Mouse (Mus musculus): ENCODE data around the gene Gpr137.

The Gpr137 gene

GRCm38 (mm10) chr19:6940396-6941351 lies 1.6 kb downstream of the Gpr137 start:
- no peak for DNase-seq

GRCm38 (mm10) chr19:6939106-6940002 lies 2.9 kb downstream of the Gpr137 start:
- DNase-seq = no peak

DNA sequence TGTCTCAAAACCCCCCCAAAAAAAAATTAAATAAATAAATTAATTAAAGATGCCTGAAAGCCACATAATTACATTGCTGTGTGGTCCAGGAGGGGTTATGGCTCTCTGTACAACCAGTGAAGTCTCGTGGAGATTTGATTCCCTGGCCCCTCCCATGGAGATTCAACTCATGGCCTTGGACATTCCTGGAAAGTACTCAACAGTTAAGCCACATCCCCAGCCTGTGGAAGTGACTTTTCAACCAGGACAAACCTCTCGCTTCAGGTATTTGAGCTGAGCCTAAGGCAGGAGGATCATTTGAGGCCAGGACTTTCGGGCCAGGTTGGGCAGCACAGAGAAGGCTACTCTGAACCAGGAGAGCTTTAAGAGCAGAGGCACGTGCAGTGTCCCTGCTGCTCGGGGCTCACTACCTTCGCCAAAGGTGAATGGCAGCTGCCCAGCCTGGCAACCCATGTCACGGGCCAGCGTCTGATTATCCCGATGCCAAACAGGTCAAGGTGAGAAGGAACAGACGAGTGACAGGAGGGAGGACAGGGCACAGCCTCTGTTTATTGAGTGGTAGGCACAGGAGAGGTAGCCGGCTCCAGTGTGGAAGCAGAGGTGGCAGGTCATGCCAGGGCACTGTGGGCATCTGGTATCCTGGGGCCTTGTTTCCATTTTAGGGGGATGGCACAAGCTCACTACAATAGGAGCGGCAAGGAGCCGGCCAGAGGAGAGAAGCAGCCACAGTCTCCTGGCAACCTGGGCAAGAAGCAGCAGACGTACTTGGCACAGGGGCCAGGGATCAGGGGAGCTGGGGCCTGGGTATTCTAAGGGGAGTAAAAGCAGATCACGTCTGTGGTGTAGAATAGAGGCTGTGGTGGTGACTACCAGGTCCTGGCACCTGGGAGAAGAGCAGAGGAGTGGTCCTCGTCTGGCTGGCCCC lies 4.5 kb downstream of the Gpr137 start:
- DNase-seq = no peak

GRCm38 (mm10) chr19:6936299-6936698 lies 6.0 kb downstream of the Gpr137 start:
- peak; percentile 58 for DNase-seq

DNA sequence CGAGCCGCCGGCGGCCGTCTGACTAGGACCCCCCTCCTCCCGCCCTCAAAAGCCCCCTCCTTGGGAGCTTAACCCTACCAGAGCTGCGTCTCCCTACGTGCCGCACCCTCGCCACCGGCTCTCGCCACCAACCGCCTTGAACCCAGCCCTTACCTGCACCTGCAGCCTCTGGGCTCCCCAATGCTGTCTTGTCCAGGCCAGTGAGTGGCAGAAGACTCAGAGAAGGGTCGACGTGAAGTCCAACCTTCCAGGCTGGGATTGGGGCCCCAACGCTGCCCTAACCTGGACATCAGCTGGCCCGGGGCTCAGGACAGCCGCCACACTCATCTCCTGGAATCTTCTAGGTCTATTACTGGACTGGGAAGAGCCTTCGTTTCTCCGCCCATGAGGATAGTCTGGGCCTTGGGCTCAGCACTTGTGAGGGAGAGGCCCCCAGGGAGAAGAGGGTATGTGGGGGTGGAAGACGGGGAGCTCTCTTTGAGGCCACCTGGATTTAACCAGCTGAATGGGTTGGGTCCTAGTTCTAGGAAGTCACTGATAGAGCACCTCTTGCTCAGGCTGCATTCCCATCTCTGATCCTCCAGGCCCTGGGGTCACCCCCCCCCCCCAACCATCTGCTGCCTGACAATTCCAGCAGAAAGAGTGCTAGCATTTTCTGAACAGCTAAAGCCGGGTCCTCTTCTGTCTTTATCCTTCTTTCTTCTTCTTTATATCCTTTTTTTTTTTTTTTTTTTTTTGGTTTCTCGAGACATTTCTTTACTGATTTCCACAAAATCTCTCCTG lies 7.9 kb downstream of the Gpr137 start, which contains the start of gene Kcnk4:
Kcnk4 (minus strand) TSS at position 321 of the 783 bp plus-strand sequence.
- DNase-seq = no peak

GRCm38 (mm10) chr19:6933436-6934194 lies 8.7 kb downstream of the Gpr137 start:
- DNase-seq = no peak

- no peak for DNase-seq
Measured at GRCm38 (mm10) chr19:6933102-6933435, 9.2 kb downstream of the Gpr137 start.

DNA sequence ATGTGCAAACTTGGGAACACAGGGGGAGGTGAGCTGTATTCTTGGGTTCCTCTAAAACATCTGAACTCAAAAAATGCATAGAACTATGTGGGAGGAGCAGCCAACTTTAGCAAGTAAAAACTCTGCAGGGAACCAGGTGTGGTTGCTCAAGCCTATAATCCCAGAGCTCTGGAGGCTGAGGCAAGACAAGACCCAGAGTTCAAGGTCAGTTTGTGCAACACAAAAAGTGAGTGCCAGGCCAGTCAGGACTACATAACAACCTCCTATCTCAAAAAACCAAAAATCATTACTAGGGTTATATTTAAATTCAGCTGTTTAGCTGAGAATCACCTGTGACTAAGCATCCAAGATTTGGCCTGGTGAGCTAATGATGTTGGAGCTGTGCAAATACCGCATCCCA lies 10.3 kb downstream of the Gpr137 start:
- no peak for DNase-seq

DNA sequence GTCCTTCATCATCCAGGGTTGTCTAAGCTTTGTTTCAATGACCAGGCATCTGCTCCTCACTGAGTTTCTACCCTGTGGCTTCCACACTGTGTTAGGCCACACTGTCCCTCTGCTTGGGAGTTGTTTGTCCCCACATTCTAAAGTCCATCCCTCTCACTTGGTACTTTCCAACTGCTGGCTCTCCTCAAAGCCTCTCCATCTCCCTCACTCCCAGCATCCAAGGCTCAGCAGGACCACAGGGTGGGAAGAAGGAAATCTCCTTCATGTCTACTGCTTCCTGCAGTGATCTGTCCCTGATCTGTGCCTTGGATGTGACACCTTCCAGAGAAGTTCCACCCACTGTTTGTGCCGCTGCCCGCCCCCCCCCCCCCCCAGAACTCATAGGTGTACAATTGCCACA lies 11.3 kb downstream of the Gpr137 start:
- no peak for DNase-seq

GRCm38 (mm10) chr19:6928080-6928479 lies 14.2 kb downstream of the Gpr137 start:
- DNase-seq = no peak

- peak; percentile 42 for DNase-seq
Measured at GRCm38 (mm10) chr19:6926559-6927255, 15.6 kb downstream of the Gpr137 start.

- no peak for DNase-seq
Measured at GRCm38 (mm10) chr19:6925611-6926329, 16.5 kb downstream of the Gpr137 start.

DNA sequence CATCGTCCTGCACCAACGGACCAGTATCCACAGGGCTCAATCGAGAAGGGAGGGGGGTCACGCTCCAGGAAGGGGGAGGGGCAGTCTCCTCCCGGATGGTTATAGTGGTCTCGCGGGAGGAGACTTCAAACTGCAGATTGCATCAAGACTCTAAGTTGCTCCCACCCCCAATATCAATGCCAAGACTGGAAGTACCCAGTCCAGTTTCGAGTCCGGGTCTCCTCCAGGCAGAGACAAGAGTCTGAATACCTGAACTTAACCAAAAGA lies 17.0 kb downstream of the Gpr137 start, which contains the start of gene Catsperz:
Catsperz (minus strand) TSS at position 74 of the 267 bp plus-strand sequence.
- no peak for DNase-seq

- peak; percentile 95 for DNase-seq
Measured at GRCm38 (mm10) chr19:6924461-6925306, 17.6 kb downstream of the Gpr137 start.

GRCm38 (mm10) chr19:6922901-6923735 lies 19.2 kb downstream of the Gpr137 start:
- DNase-seq = no peak

- DNase-seq = peak; percentile 100
Measured at GRCm38 (mm10) chr19:6921647-6922567, 20.4 kb downstream of the Gpr137 start, which contains the start of gene Esrra. Gene Esrra, minus strand, starts transcription at chr19:6921813.
